Comparison of ENCODE assay signal across 8 mouse cellular contexts in genomic region chr2:156863487-156864160, GRCm38 (mm10). TPM values are rescaled to one million over a fixed set of nuclear protein-coding genes. Genes with fewer than 3 reads are reported as not detected.
DNase-seq lines count a peak whose midpoint lies in the region; ATAC-seq and TF ChIP-seq lines count a peak whose summit lies in the region.

No protein-coding gene starts in this region.

- H3K4me1 ChIP-seq in hindbrain, embryonic 12.5 days, result peaks cover 20% of the 10 kb centered on the region
- H3K4me1 ChIP-seq in limb, embryonic 15.5 days, result peaks cover 23% of the 10 kb centered on the region
- H3K4me1 ChIP-seq in midbrain, embryonic 15.5 days, result peaks cover 31% of the 10 kb centered on the region
- H3K4me1 ChIP-seq in thymus, adult 2 months (replicated peaks; ENCODE audit: control insufficient read depth, insufficient read depth, low read length), result peaks cover 8% of the 10 kb centered on the region

- peaks cover 31% of the 10 kb centered on the region for H3K36me3 ChIP-seq in hindbrain, embryonic 12.5 days
- peaks cover 33% of the 10 kb centered on the region for H3K36me3 ChIP-seq in limb, embryonic 15.5 days
- peaks cover 14% of the 10 kb centered on the region for H3K36me3 ChIP-seq in midbrain, embryonic 15.5 days (replicated peaks)
- H3K36me3 ChIP-seq in thymus, adult 2 months (ENCODE audit: control insufficient read depth, insufficient read depth, low read length), result peaks cover 9% of the 10 kb centered on the region

- peak overlapping the region; percentile 96 for H3K4me3 ChIP-seq in hindbrain, embryonic 12.5 days
- peak overlapping the region; percentile 99 for H3K4me3 ChIP-seq in limb, embryonic 15.5 days
- H3K4me3 ChIP-seq in midbrain, embryonic 15.5 days, result peak overlapping the region; percentile 83
- peak overlapping the region; percentile 72 for H3K4me3 ChIP-seq in thymus, adult 2 months (ENCODE audit: control insufficient read depth, insufficient read depth, low read length)

- no peak for TF ChIP-seq POLR2A in thymus, adult 2 months (IDR thresholded peaks at IDR 0.05; ENCODE audit: control insufficient read depth, extremely low read depth, insufficient read depth, low read length, poor library complexity)

- WGBS in hindbrain, embryonic 12.5 days, result 4% methylated on average over 28 of the region's 28 CpGs
- WGBS in limb, embryonic 15.5 days, result 1% methylated on average over 28 of the region's 28 CpGs
- 5% methylated on average over 28 of the region's 28 CpGs for WGBS in midbrain, embryonic 15.5 days
- WGBS in thymus, adult 2 months, result under 1% methylated on average over 28 of the region's 28 CpGs

- no peak for TF ChIP-seq CTCF in thymus, adult 2 months (IDR thresholded peaks at IDR 0.05; ENCODE audit: borderline replicate concordance, control insufficient read depth, extremely low read depth, insufficient read depth, low read length, poor library complexity)

- peak overlapping the region; percentile 90 for H3K4me2 ChIP-seq in hindbrain, embryonic 12.5 days (replicated peaks)
- H3K4me2 ChIP-seq in limb, embryonic 15.5 days, result peak overlapping the region; percentile 68
- peak overlapping the region; percentile 64 for H3K4me2 ChIP-seq in midbrain, embryonic 15.5 days

- H3K27ac ChIP-seq in hindbrain, embryonic 12.5 days, result peak overlapping the region; percentile 87
- H3K27ac ChIP-seq in limb, embryonic 15.5 days, result peak overlapping the region; percentile 92
- H3K27ac ChIP-seq in midbrain, embryonic 15.5 days, result peak overlapping the region; percentile 94
- H3K27ac ChIP-seq in thymus, adult 2 months (ENCODE audit: control insufficient read depth, insufficient read depth, low read length), result peak overlapping the region; percentile 58

- DNase-seq in 3T3-L1 (ENCODE audit: low read depth, low spot score) (peak; percentile 81), MN1 (ENCODE audit: low spot score) (peak; percentile 55)
- DNase-seq in thymus, adult 2 months, result no peak
- DNase-seq in layer of hippocampus, postnatal 14 days (ENCODE audit: low spot score in 2 of 2), result no peak

- no peaks in the 10 kb centered on the region for H3K27me3 ChIP-seq in hindbrain, embryonic 12.5 days
- H3K27me3 ChIP-seq in limb, embryonic 15.5 days, result no peaks in the 10 kb centered on the region
- no peaks in the 10 kb centered on the region for H3K27me3 ChIP-seq in midbrain, embryonic 15.5 days (replicated peaks)
- no peaks in the 10 kb centered on the region for H3K27me3 ChIP-seq in thymus, adult 2 months (ENCODE audit: control insufficient read depth, insufficient read depth, low read length)

- ATAC-seq in erythroblast, adult 5-6 weeks (replicated peaks; ENCODE audit: low FRiP score, poor library complexity, severe bottlenecking), result peak; percentile 52
- no peak for ATAC-seq in hindbrain, embryonic 12.5 days (ENCODE audit: low FRiP score)
- no peak for ATAC-seq in limb, embryonic 15.5 days (ENCODE audit: insufficient number of reproducible peaks, low FRiP score, low TSS enrichment, low read depth)
- no peak; the same call in 1 of the 2 replicates for ATAC-seq in midbrain, embryonic 15.5 days (replicated peaks)

- H3K9ac ChIP-seq in hindbrain, embryonic 12.5 days, result peak overlapping the region; percentile 96
- H3K9ac ChIP-seq in limb, embryonic 15.5 days, result peak overlapping the region; percentile 98
- H3K9ac ChIP-seq in midbrain, embryonic 15.5 days, result peak overlapping the region; percentile 94

- no peaks in the 10 kb centered on the region for H3K9me3 ChIP-seq in hindbrain, embryonic 12.5 days (replicated peaks)
- no peaks in the 10 kb centered on the region for H3K9me3 ChIP-seq in limb, embryonic 15.5 days
- H3K9me3 ChIP-seq in midbrain, embryonic 15.5 days, result no peaks in the 10 kb centered on the region

RNA-seq across cellular contexts. Expression of gene Rab5if, which starts 0.7 kb away (rescaled TPM):
- total RNA-seq in erythroblast, adult 5-6 weeks (2015; ENCODE audit: low replicate concordance), result 74.6 and 109 TPM in 2 replicates
- total RNA-seq in erythroblast, adult 5-6 weeks (2017; ENCODE audit: low replicate concordance), result 42.8 and 46.2 TPM in 2 replicates
- polyA plus RNA-seq in hindbrain, embryonic 12.5 days (2016; fragmentation: Nextera tagmentation; extraction: Ambion mirVana), result 170 and 175 TPM in 2 replicates
- 134 and 157 TPM in 2 replicates for polyA plus RNA-seq in limb, embryonic 15.5 days (2015; fragmentation: Nextera tagmentation; extraction: Ambion mirVana)
- 135 and 139 TPM in 2 replicates for polyA plus RNA-seq in midbrain, embryonic 15.5 days (2015; fragmentation: Nextera tagmentation; extraction: Ambion mirVana)
- 113 and 160 TPM in 2 replicates for polyA plus RNA-seq in thymus, adult 2 months (2012; rRNA removed)
- total RNA-seq in layer of hippocampus, postnatal 14 days (2021), result 100 to 1,000 TPM; 108 to 114 TPM

RNA-seq across cellular contexts. Expression of gene 4930518I15Rik, which starts 5.9 kb away (rescaled TPM):
- not detected in 2 replicates for total RNA-seq in erythroblast, adult 5-6 weeks (2015; ENCODE audit: low replicate concordance)
- 3.3 and 4.6 TPM in 2 replicates for total RNA-seq in erythroblast, adult 5-6 weeks (2017; ENCODE audit: low replicate concordance)
- polyA plus RNA-seq in hindbrain, embryonic 12.5 days (2016; fragmentation: Nextera tagmentation; extraction: Ambion mirVana), result 10.0 and 10.7 TPM in 2 replicates
- 6.6 and 9.2 TPM in 2 replicates for polyA plus RNA-seq in limb, embryonic 15.5 days (2015; fragmentation: Nextera tagmentation; extraction: Ambion mirVana)
- 11.3 and 11.6 TPM in 2 replicates for polyA plus RNA-seq in midbrain, embryonic 15.5 days (2015; fragmentation: Nextera tagmentation; extraction: Ambion mirVana)
- 2.3 and 2.8 TPM in 2 replicates for polyA plus RNA-seq in thymus, adult 2 months (2012; rRNA removed)
- 1 to 10 TPM; 3.4 to 3.5 TPM for total RNA-seq in layer of hippocampus, postnatal 14 days (2021)

RNA-seq across cellular contexts. Expression of gene Sla2, which starts 23.4 kb away (rescaled TPM):
- total RNA-seq in erythroblast, adult 5-6 weeks (2015; ENCODE audit: low replicate concordance), result 1.5 and 1.7 TPM in 2 replicates
- total RNA-seq in erythroblast, adult 5-6 weeks (2017; ENCODE audit: low replicate concordance), result 0.28 TPM in 1 of 2 replicates, not detected in the other
- 0.23 and 0.34 TPM in 2 replicates for polyA plus RNA-seq in hindbrain, embryonic 12.5 days (2016; fragmentation: Nextera tagmentation; extraction: Ambion mirVana)
- polyA plus RNA-seq in limb, embryonic 15.5 days (2015; fragmentation: Nextera tagmentation; extraction: Ambion mirVana), result 0.46 and 0.63 TPM in 2 replicates
- 0.18 and 0.19 TPM in 2 replicates for polyA plus RNA-seq in midbrain, embryonic 15.5 days (2015; fragmentation: Nextera tagmentation; extraction: Ambion mirVana)
- polyA plus RNA-seq in thymus, adult 2 months (2012; rRNA removed), result 115 and 120 TPM in 2 replicates
- total RNA-seq in layer of hippocampus, postnatal 14 days (2021), result under 1 TPM; 0.19 to 0.30 TPM

RNA-seq across cellular contexts. Expression of gene Tgif2, which starts 23.8 kb away (rescaled TPM):
- total RNA-seq in erythroblast, adult 5-6 weeks (2015; ENCODE audit: low replicate concordance), result 0.77 and 2.3 TPM in 2 replicates
- total RNA-seq in erythroblast, adult 5-6 weeks (2017; ENCODE audit: low replicate concordance), result 2.8 and 2.9 TPM in 2 replicates
- 60.1 and 64.4 TPM in 2 replicates for polyA plus RNA-seq in hindbrain, embryonic 12.5 days (2016; fragmentation: Nextera tagmentation; extraction: Ambion mirVana)
- polyA plus RNA-seq in limb, embryonic 15.5 days (2015; fragmentation: Nextera tagmentation; extraction: Ambion mirVana), result 49.2 and 52.7 TPM in 2 replicates
- polyA plus RNA-seq in midbrain, embryonic 15.5 days (2015; fragmentation: Nextera tagmentation; extraction: Ambion mirVana), result 19.9 and 21.9 TPM in 2 replicates
- polyA plus RNA-seq in thymus, adult 2 months (2012; rRNA removed), result 28.7 and 37.2 TPM in 2 replicates
- total RNA-seq in layer of hippocampus, postnatal 14 days (2021), result 1 to 10 TPM; 2.7 to 3.0 TPM

Comparison
In these comparisons a context has a peak if more than half of its experiments do, and no peak if none do; other contexts are left out.
1. DNase-seq: peak in 3T3-L1 (single experiment) and MN1 (single experiment); none in thymus, adult 2 months (single experiment) and layer of hippocampus, postnatal 14 days (0 of 2).
2. RNA of gene Sla2, which starts 23.4 kb away (polyA plus RNA-seq): 115 to 120 TPM in thymus, adult 2 months; 0.46 to 0.63 TPM in limb, embryonic 15.5 days, 0.23 to 0.34 TPM in hindbrain, embryonic 12.5 days and 0.18 to 0.19 TPM in midbrain, embryonic 15.5 days; every median in the first group is over 10 times any median in the second.
3. Peak in every context shown above with its lines, with median percentiles within 50 percentile points of each other: H3K27ac ChIP-seq, H3K4me2 ChIP-seq, H3K4me3 ChIP-seq and H3K9ac ChIP-seq.